Mouse (Mus musculus) liver, postnatal 0 days (tissue): Measurements from ENCODE around the gene Abr.

ENCODE experiments used
- CTCF ChIP-seq: sonication (generic); IDR thresholded peaks from 2 replicates; pipeline ENCODE4 v1.5.1; 2016; ENCODE audit warnings: antibody characterized with exemption, low read depth
- EP300 ChIP-seq: IDR thresholded peaks from 2 replicates; pipeline ENCODE4 v1.6.1; 2016; ENCODE audit warnings: antibody characterized with exemption, low read depth, mild to moderate bottlenecking

DNA sequence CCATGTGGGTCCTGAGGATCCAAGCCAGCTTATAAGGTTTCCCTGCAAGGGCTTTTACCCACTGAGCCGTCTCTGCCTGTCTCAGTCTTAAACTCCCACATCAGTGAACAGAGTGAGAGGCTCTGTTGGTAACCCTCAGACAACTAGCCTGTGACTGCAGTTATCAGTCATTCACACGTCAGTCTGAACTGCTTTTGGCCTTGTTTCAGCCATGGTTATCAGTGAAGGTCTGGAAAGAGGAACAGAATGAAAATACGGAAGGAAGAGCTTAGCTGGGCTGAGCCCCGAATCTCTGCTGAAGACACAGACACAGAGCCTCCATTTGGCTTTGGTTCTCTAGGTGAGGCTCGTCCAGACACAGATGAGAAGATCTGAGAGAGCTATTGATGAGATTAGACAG lies 6.5 kb upstream of the Abr start:
- TF ChIP-seq CTCF (no peak), EP300 (no peak)
